Mouse (Mus musculus) myocyte (in vitro differentiated cells): ENCODE data around the gene C5ar1.
A peak's percentile ranks its signal among the peaks of the same experiment; 100 is the strongest.

Experiments used
- CEBPB ChIP-seq: IDR thresholded peaks from 2 replicates; pipeline ENCODE4 v1.6.1; 2011; ENCODE audit warnings: mild to moderate bottlenecking, moderate library complexity; ENCODE audit not compliant: poor library complexity, insufficient read depth, severe bottlenecking
- E2F4 ChIP-seq: IDR thresholded peaks from one replicate; pipeline ENCODE4 v1.6.1; 2011; ENCODE audit warnings: mild to moderate bottlenecking, control low read depth, moderate library complexity; ENCODE audit not compliant: insufficient read depth
- MAX ChIP-seq: IDR thresholded peaks from one replicate; pipeline ENCODE4 v1.6.1; 2011; ENCODE audit warnings: low read depth, mild to moderate bottlenecking, control low read depth
- MYOD1 ChIP-seq, 3 experiments: IDR thresholded peaks; one replicate each; pipeline ENCODE4 v1.6.1; 2011; ENCODE audit warnings: control low read depth in 2 of 3, low read depth in 2 of 3, mild to moderate bottlenecking in 2 of 3, moderate library complexity in 1 of 3; ENCODE audit not compliant: insufficient read length in 2 of 3, control insufficient read depth in 1 of 3
- MYOG ChIP-seq, 3 experiments: IDR thresholded peaks; one replicate each; pipeline ENCODE4 v1.6.1; 2011; ENCODE audit warnings: control low read depth in 2 of 3, low read depth in 2 of 3, mild to moderate bottlenecking in 2 of 3; ENCODE audit not compliant: insufficient read length in 2 of 3, control insufficient read depth in 1 of 3, insufficient read depth in 1 of 3
- POLR2A ChIP-seq: IDR thresholded peaks from one replicate; pipeline ENCODE4 v1.6.1; 2011; ENCODE audit warnings: low read depth, mild to moderate bottlenecking, control low read depth, moderate library complexity; ENCODE audit not compliant: insufficient read length
- POLR2AphosphoS2 ChIP-seq: IDR thresholded peaks from one replicate; pipeline ENCODE4 v1.6.1; 2011; ENCODE audit warnings: low read depth, control low read depth; ENCODE audit not compliant: insufficient read length
- REST ChIP-seq: IDR thresholded peaks from one replicate; pipeline ENCODE4 v1.6.1; 2011; ENCODE audit warnings: mild to moderate bottlenecking, control low read depth, moderate library complexity; ENCODE audit not compliant: insufficient read depth, insufficient read length
- SRF ChIP-seq: IDR thresholded peaks from one replicate; pipeline ENCODE4 v1.6.1; 2011; ENCODE audit warnings: low read depth; ENCODE audit not compliant: control insufficient read depth, insufficient read length
- TCF12 ChIP-seq: IDR thresholded peaks from one replicate; pipeline ENCODE4 v1.6.1; 2011; ENCODE audit warnings: mild to moderate bottlenecking, control low read depth; ENCODE audit not compliant: poor library complexity, insufficient read depth, severe bottlenecking
- TCF3 ChIP-seq: IDR thresholded peaks from one replicate; pipeline ENCODE4 v1.6.1; 2011; ENCODE audit warnings: low read depth, control low read depth; ENCODE audit not compliant: insufficient read length
- USF1 ChIP-seq: IDR thresholded peaks from one replicate; pipeline ENCODE4 v1.6.1; 2011; ENCODE audit warnings: low read depth, mild to moderate bottlenecking, control low read depth, moderate library complexity

- TF ChIP-seq POLR2A (peak; percentile 34), MYOG (IDR thresholded peaks at IDR 0.05; ENCODE audit: control insufficient read depth in 1 of 3, insufficient read depth in 1 of 3, insufficient read length in 2 of 3, low read depth in 2 of 3) (no peak), E2F4 (no peak), REST (no peak), USF1 (no peak), MYOD1 (IDR thresholded peaks at IDR 0.05; ENCODE audit: control insufficient read depth in 1 of 3, insufficient read length in 2 of 3, low read depth in 2 of 3) (peak in 1 of 3 experiments; percentile 19), SRF (no peak), MAX (no peak), TCF12 (no peak), CEBPB (no peak), POLR2AphosphoS2 (peak; percentile 93), TCF3 (no peak)
Observed at GRCm38 (mm10) chr7:16273081-16273765, 13.9 kb upstream of the C5ar1 start, which contains the start of gene Inafm1.
